Mouse (Mus musculus): Measurements from ENCODE around the gene D930048N14Rik. TPM values are rescaled to one million over a fixed set of nuclear protein-coding genes. Genes with fewer than 3 reads are reported as not detected.
"Not testable (repeated sequence)": the region's sequence is repeated elsewhere in the genome, so short reads cannot be mapped to it uniquely, and the experiment has no call there.

D930048N14Rik gene
- total RNA-seq, 2 experiments from 2014 or later, result 0.86 to 0.97 TPM

GRCm38 (mm10) chr11:51677737-51678418, 27.1 kb downstream of the D930048N14Rik start:
- intact Hi-C loops (cut with DNase I), result no loop called here

GRCm38 (mm10) chr11:51679466-51679865, 28.7 kb downstream of the D930048N14Rik start:
- DNase-seq (ENCODE audit: extremely low spot score in 1 of 2, low spot score in 2 of 2), result no peak
- intact Hi-C loops (cut with DNase I), result no loop called here

More at GRCm38 (mm10) chr11:51677737-51678418, 27.1 kb downstream of the D930048N14Rik start:
- no peak for DNase-seq (ENCODE audit: extremely low spot score in 1 of 2, low spot score in 2 of 2)

- intact Hi-C loops (cut with DNase I), result loop anchor here (2.0 to 10.0 kb wide), 2 partner anchors 63 to 397 kb away; partner anchors contain the start of genes Col23a1 and Nhp2
- DNase-seq (ENCODE audit: extremely low spot score in 1 of 2, low spot score in 2 of 2), result peak; percentile 75 to 91
Measured at GRCm38 (mm10) chr11:51681324-51681975, 30.7 kb downstream of the D930048N14Rik start.

GRCm38 (mm10) chr11:51681976-51682374, 31.2 kb downstream of the D930048N14Rik start:
- intact Hi-C loops (cut with DNase I), result loop anchor here (2.0 to 10.0 kb wide), 2 partner anchors 63 to 397 kb away; partner anchors contain the start of genes Col23a1 and Nhp2
- DNase-seq (ENCODE audit: extremely low spot score in 1 of 2, low spot score in 2 of 2), result no peak

DNA sequence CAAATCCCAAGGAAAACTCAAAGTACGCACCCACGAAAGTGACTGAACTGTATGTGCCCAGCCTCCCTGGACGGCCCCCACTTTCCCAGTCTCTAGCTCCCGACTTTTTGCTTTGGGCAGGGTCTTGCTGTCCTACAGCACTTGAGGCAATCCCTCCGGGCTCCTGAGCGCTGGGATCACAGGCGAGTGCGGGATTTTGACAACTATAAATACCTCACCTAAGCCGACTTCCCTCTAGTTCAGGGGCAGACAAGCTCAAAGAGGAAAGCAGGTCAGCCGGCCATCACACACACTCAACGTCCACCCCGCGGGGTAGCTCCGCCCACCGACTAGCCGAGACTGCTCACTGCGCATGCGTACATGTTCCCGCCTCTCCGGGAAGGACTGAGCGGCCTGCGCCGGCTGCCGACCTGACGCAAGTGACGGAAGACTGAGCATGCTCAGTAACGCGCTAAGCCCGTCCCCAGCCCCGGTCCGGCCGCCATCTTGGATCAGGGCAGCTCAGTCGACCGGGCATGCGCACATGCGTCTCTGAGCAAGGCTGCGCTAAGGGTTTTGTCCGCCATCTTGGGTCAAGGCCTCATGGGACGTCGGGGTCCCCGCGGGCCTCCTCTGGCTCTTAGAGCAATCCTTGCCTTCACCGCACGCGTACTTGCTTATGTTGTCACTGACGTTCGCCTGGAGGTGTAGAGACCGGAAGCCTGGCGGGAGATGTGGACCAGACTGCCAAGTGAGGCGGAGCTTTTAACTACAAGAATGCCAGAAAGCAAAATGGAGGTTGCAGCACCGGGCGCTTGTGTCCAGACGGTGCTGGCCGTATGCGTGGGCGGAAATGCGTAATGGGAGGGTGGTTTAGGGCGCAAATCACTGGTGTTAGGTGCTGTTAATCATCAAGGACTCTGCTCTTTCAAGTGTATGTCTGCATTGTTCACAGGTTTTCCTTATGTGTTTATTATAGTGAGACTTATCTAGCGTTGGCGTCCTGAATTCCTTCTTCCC, 37.9 kb downstream of the D930048N14Rik start, which contains the start of gene 0610009B22Rik:
Gene 0610009B22Rik, minus strand, starts transcription at position 545 of the 999 bp plus-strand sequence.
- DNase-seq (ENCODE audit: extremely low spot score in 1 of 2, low spot score in 2 of 2), result peak; percentile 99 to 100
- intact Hi-C loops (cut with DNase I), result loop anchor here (10.0 kb wide), 1 partner anchor 404 kb away; the partner anchor contains the start of gene Col23a1

DNA sequence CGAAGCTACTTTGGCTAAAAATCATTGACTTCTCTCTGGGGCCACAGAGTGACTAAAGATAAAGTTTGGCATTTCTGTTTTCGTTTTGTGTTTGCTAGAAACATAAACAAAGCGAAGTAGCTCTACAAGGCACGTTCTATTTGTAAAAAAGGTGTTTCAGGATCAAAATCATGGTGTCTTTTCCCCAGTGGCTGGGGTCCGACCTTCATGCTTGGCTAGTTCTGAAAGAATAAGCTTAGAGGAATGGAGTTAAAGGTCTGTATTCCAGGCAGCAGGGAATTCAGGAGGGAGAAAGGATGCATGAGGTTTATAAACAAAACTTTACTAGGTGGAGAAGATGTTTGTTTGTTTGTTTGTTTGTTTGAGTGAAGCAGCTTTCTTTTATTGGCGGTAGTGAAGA, 38.6 kb downstream of the D930048N14Rik start:
- intact Hi-C loops (cut with DNase I), result loop anchor here (10.0 kb wide), 1 partner anchor 405 kb away; the partner anchor contains the start of gene Col23a1
- no peak for DNase-seq (ENCODE audit: extremely low spot score in 1 of 2, low spot score in 2 of 2)

- intact Hi-C loops (cut with DNase I); DNase-seq (ENCODE audit: extremely low spot score in 1 of 2, low spot score in 2 of 2): not testable (repeated sequence)
Measured at GRCm38 (mm10) chr11:51690597-51690996, 39.8 kb downstream of the D930048N14Rik start.

GRCm38 (mm10) chr11:51694984-51695383, 44.2 kb downstream of the D930048N14Rik start:
- DNase-seq (ENCODE audit: extremely low spot score in 1 of 2, low spot score in 2 of 2), result no peak
- intact Hi-C loops (cut with DNase I), result loop anchor here (5.0 kb wide), 1 partner anchor 37 kb away; no protein-coding TSS in a partner anchor

GRCm38 (mm10) chr11:51702831-51703230, 52.1 kb downstream of the D930048N14Rik start:
- no peak for DNase-seq (ENCODE audit: extremely low spot score in 1 of 2, low spot score in 2 of 2)
- intact Hi-C loops (cut with DNase I), result no loop called here

GRCm38 (mm10) chr11:51703379-51703998, 52.7 kb downstream of the D930048N14Rik start:
- peak in 1 of 2 experiments; percentile 46 for DNase-seq (ENCODE audit: extremely low spot score in 1 of 2, low spot score in 2 of 2)
- intact Hi-C loops (cut with DNase I), result no loop called here

GRCm38 (mm10) chr11:51706451-51706850, 55.7 kb downstream of the D930048N14Rik start:
- DNase-seq (ENCODE audit: extremely low spot score in 1 of 2, low spot score in 2 of 2), result no peak
- intact Hi-C loops (cut with DNase I), result no loop called here

DNA sequence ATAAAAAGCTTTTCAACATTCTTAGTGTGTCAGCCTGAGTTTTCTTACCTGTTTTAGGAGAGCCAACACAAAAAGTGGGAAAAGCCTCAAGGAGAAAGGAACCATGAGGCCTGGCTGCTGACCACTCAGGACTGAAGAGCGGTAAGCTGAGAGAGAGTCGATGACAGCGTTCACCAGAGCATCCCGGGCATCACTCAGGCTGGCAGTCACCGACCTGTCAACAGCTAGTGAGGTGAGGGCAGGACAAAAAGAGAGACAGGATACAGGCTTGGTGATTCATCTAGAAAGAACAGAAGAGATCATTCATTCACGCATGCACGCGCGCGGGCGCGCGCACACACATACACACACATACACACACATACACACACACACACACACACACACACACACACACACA, 56.3 kb downstream of the D930048N14Rik start:
- no peak for DNase-seq (ENCODE audit: extremely low spot score in 1 of 2, low spot score in 2 of 2)
- intact Hi-C loops (cut with DNase I), result no loop called here

Other genes with a start within 250 kb of the D930048N14Rik start
- gene Phykpl, start 66.2 kb upstream of the D930048N14Rik start, total RNA-seq (2021), result 1 to 10 TPM; 6.4 to 7.1 TPM
- gene Hnrnpab, start 44.1 kb upstream of the D930048N14Rik start, total RNA-seq (2021), result 100 to 1,000 TPM; 182 to 186 TPM
- 10 to 100 TPM; 51.1 to 51.4 TPM for gene Nhp2, start 31.2 kb upstream of the D930048N14Rik start, total RNA-seq (2021)
- 10 to 100 TPM; 46.6 to 49.8 TPM for gene Rmnd5b, start 15.1 kb upstream of the D930048N14Rik start, total RNA-seq (2021)
- 10 to 100 TPM; 12.8 to 14.0 TPM for gene N4bp3, start 112 bp upstream of the D930048N14Rik start, total RNA-seq (2021)
- gene 0610009B22Rik, start 37.9 kb downstream of the D930048N14Rik start, total RNA-seq (2021), result 10 to 100 TPM; 29.1 to 29.9 TPM
- 10 to 100 TPM; 24.4 to 25.8 TPM for gene Sec24a, start 112.7 kb downstream of the D930048N14Rik start, total RNA-seq (2021)
- 10 to 100 TPM; 79.6 to 80.6 TPM for gene Sar1b, start 112.7 kb downstream of the D930048N14Rik start, total RNA-seq (2021)
- 1 to 10 TPM; 6.7 to 8.2 TPM for gene Jade2, start 206.7 kb downstream of the D930048N14Rik start, total RNA-seq (2021)

Data from left cerebral cortex, postnatal 10 days (tissue).